Mouse (Mus musculus) liver, adult 2 months (tissue): ENCODE data around the gene Nol4l.

Source experiments
- CTCF ChIP-seq: fragments of 200-500 bp; IDR thresholded peaks from 2 replicates; pipeline ENCODE4 v1.5.1; 2011; ENCODE audit warnings: low read depth, low read length, control low read depth
- POLR2A ChIP-seq: fragments of 200-500 bp; IDR thresholded peaks from 2 replicates; pipeline ENCODE4 v1.6.1; 2011; ENCODE audit warnings: low read length, control low read depth; ENCODE audit not compliant: insufficient read depth; ENCODE audit errors: extremely low read depth

GRCm38 (mm10) chr2:153495818-153496217 lies 34.0 kb downstream of the Nol4l start:
- TF ChIP-seq CTCF (no peak), POLR2A (no peak)
